Mouse (Mus musculus) megakaryocyte, embryonic 14.5 days (primary cell): ENCODE measurements around the gene Clta.

ENCODE experiments used
- FLI1 ChIP-seq: IDR thresholded peaks from 2 replicates; pipeline ENCODE4 v1.6.1; 2012; ENCODE audit warnings: low read length, inconsistent platforms, mixed read lengths
- GATA1 ChIP-seq: IDR thresholded peaks from 3 replicates; pipeline ENCODE4 v1.6.1; 2012; ENCODE audit warnings: mixed read lengths, low read length, inconsistent platforms, borderline replicate concordance

DNA sequence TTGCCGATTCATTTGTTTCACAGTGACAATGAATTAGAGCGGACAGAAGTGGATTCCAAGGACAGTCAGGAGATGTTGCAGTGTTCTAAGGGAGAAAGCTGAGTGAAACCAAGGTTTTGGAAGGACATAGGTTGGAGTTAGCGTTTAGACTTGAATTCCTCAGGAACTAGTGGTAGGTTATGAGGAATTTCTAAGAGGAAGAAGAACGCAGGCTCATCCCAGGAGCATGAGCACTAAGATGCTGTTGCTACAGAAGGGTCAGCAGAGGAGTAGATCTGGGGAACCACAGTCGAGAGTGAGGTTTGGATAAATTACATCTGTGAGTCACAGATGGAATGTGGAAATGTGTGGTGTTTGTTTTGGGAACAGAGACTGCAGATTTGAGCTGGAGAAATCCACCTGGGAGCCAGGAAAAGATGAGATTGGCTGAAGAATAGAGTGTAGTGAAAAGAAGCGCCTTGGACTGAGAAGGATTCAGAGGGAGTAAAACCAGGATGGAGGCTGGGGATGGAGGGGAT, 28.0 kb upstream of the Clta start:
- TF ChIP-seq GATA1, result no peak
- no peak for TF ChIP-seq FLI1
